Mouse (Mus musculus) spleen, postnatal 10 days (tissue): Measurements from ENCODE around the gene Fnip2.
A peak's percentile ranks its signal among the peaks of the same experiment; 100 is the strongest.
"Not testable (repeated sequence)": the region's sequence is repeated elsewhere in the genome, so short reads cannot be mapped to it uniquely, and the experiment has no call there.

Source experiments
- DNase-seq, 2 experiments: peaks; one replicate each; pipeline ENCODE4 v3.0.0; 2021 to 2022; ENCODE audit warnings: low spot score in 2 of 2

The Fnip2 gene

DNA sequence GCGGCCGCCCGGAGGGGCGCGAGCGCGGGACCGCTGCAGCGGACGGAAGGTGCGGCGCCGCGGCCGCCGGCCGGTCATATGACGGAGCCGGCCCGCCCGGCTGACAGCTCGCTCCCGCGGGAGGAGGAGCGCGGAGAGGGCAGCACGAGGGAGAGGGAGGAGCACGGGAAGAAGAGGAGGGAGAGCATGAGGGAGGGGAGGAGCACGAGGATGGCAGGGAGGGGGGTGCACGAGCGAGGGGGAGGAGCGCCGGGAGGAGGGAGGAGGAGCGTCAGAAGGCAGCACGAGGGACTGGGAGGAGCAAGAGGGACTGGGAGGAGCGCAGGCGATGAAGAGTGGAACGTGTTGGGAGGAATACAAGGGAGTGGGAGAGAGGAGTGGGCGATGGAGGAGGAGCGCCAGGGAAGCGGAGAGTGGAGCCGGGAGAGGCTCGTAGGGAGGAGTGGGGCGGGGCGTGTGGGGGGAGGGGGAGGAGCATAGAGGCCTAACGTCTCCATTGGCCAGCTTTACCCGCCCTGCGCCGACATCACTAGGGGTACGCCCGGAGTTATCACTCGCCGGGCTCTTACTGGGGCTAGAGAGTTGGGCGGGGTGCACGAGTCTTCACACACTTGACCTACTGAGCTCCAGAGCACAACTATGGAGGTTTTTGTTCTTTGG lies at the start of gene Fnip2:
Fnip2 (minus strand) TSS at position 94 of the 660 bp plus-strand sequence.
- DNase-seq = peak; percentile 87 to 89

DNA sequence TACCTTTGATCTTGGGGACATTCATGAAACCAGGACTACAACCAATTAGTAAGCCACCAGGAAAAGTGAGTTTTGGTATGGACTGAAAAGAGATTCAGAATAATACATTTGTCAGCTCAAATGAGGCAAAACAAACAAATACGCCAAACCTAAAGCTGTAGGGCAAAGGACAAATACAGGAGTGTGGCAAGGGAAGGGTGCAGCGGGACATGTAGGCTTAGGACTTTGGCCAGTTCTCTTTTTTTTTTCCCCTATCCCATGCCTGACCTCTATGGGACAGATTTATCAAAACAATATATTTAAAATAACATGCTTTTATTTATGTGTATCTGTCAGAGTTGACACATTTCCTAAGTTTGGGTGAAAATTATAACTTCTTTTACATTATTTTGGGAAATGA lies 42.3 kb upstream of the Fnip2 start:
- DNase-seq = no peak

DNA sequence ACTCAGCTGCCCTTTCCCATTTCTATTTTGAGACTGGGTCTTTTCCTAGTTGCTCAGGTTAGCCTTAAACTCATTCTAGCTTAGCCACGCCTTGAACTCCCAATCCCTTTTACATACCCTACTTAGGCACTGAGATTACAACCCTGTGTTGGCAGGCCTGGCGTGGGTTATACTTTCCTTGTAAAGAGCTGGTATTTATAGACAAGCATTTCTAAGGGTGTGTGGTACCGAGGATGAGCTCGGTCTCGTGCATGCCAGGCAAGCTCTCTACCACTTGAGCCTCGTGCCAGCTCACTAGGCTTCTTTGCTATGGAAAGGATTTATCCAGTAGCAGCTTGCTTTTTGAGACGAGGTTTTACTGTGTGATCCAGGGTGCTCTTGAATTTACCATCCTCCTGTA lies 27.9 kb upstream of the Fnip2 start:
- no peak for DNase-seq

DNA sequence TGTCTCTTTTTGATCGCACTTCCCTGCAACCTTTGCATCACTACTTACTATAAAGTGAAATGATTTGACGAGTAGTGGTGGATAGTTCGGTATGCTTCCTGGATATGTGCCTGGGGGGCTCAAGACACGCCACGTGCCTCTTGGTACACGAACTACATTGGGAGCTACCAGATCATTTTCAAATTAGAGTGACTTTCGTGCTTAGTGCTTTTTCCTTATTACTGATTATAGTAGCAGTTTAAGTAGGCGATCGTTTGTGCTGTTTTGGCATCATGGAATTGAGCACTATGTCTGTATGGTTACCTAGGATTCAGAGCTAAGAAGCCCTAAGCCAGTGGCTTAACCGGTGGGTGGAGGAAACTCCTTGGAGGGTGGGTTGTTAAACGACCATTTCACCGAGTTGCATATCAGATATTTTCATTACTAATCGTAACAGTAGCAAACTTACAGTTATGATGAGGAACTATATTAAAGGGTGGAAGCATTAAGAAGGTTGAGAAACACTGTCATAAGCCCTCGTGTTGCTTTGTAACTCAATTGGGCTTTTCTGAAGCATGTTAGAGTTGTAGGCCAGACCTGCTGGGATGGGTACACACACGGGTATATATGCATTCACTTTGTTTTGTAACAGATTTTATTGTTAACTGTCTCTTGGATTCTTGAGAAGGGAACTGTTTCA lies 24.3 kb upstream of the Fnip2 start:
- no peak for DNase-seq

DNA sequence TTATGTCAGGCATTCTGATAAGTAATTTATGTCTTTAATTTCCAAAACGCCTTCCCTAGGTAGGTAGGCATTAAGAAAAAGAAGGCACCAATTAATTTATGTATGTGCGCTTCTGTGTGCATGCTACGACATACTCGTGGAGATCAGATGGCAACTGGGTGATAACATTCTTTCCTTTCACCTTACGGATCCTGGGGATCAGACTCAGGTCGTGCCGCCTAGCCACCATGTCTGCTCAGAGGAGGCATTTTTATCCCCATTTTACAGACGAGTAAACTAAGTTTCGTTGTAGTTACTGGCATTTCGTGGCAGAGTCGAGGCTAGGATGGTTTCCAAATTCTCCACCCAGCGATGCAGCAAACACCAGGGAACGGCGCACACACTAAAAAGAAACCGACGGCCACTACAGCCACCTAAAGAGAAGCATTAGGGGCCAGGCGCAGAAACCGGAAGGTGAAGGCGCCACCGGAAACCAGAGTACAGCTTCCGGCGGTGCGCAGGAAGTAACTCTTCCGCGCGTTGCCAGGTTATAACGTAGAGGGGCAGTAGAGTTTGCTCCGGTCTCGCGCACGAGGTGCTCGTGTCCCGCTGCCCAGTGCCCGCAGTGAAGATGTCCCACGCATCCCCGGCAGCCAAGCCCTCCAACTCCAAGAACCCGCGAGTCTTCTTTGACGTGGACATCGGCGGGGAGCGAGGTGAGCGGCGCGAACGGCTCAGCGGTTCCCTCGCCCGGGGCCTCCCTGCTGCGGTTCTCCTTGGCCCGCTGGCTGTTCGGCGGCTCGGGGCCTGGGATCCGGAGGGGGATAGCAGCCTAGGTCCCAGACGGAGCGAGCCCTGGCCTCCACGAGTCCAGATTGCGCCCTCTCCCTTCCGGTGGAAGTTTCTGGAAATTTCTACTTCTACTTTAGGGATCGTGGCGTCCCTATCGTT lies 23.5 kb upstream of the Fnip2 start, which contains the start of gene Ppid:
Ppid (plus strand) TSS at position 480 of the 930 bp plus-strand sequence.
- DNase-seq = peak; percentile 71 to 84

DNA sequence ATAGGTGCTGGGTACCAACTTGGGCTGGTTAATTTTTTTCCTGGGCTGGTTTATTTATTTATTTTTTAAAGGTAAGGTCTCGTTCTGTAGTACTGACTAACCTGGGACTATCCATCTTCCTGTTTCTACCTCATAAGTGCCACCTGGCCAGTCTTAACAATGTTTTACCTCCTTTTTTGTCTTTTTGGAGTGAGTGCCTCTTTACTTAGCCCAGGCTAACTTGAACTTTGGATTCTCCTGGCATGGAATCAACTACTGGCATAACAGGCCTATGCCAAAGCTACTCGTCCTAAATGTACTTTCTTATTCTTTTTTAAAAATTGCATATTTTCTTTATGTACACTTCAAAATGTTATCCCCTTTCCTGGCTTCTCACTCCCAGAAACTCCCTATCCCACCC lies 22.1 kb upstream of the Fnip2 start:
- no peak for DNase-seq

DNA sequence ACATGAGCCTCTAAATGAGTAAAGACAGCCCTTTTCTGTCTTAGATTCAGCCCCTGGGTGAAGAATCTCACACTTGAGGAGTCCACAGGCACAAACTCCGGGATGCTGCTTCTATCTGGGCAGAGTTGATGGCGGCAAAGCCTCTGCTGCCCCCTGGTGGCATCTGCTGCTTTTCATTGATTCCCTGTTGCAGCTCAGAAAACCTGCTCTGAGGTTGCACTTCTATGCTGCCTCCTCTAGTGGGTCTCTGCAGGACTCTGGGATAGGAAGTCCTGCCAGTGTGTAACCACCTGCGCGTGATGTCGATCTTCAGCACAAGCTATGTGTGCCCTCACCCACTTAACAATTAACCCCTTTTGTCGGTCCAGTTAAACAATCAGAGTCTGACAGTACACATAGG lies 19.2 kb upstream of the Fnip2 start:
- DNase-seq = peak; percentile 89 to 92

DNA sequence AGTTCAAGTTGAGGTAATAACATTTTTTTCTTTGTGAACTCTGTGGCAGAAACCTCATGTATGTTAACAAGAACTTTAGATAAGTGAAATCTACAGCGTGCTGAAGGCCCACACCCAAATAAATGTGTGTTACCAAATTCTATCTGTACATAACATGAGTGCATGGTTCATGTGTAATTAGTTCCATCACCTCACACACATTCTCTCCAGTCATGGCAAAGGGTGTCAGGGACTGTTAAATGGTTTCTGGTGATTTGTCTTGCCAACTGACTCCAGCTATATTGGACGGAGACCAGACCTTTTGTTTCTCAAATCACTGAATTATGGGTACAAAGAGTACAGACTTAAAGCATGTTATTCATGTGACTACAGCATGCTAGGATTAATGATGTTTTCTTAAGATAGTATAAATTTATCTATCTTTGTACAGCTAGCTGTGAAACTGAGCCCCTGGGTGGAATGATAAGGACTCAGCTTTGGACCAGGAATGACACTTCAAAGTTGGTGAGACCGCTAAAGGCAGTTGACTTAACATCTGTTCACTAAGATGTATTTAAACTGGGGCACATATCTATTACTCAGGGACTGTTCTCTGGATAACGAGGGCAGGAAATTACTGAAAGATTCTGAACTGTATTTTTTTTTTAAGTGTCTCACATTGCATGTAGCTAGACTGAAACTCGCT lies 12.4 kb upstream of the Fnip2 start:
- DNase-seq = no peak

DNA sequence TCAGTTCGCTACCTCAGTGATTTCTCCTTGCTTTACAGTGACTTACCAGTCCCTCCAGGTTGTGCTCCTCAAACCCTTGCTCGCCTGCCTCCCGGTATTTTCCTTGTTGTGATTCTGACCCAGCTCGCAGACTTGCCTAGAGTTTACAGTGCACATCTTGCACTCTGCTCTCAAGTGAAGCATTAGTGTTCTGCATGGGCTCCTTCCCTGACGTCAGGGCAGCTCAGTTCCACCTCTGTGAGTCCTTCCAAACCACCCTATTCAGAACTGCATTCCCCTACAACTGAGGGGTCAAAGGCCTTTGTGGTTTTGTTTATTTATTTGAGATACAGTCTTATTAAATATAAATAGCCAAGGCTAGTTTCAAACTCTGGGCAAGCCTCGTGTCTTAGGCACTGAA lies 10.6 kb upstream of the Fnip2 start:
- no peak for DNase-seq

DNA sequence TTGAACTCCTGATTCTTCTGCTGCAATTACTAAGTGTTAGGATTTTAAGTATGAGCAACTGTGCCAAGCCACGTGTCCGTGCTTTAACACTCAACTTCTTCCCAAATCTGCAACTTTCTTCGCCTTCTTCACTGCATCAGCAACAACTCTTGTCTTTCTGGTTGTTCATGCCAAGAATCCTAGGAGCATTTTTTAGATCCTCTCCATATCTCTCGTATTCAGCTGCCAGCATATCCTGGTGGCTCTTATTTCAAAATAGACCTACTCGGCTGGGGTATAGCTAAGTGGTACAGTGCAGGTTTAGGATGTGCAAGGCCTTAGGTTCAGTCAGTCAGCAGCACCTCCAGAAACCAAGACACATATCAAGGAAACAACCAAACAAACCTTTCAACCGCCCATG lies 10.0 kb upstream of the Fnip2 start:
- no peak for DNase-seq

DNA sequence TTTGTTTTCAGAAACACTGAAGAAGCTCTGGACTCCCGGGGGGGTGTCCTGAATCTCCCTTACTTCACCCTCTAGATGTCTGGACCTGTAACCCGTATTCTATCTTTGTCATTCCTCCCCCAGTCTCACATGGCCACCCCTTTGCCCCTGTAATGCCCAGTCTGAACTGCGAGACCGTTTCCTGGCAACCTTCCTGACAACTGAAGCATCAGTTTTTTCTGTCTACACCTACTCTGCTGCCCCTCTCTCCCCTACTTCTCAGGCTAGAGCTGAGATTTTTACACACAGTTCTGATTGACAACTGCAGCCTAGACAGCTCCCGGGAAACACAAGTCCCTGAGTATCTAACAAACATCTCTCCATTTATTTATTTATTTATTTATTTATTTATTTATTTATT lies 9.3 kb upstream of the Fnip2 start:
- DNase-seq = no peak

DNA sequence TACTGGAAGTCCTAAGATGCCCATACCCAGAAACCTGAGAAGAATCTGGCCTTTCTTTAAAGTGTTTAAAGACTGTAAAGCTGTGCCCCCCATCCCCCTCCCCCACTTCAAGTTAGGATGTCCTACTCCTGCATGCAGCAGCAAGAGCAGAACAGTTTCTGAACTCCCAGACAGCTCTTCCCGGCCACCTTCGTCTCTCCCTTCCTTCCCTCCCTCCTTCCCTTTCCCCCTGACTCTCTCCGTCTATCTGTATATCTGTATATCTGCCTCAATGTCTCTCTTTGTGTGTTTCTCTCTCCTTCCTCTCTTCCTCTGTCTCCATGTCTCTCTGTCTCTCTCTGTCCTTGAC lies 8.8 kb upstream of the Fnip2 start:
- DNase-seq = no peak

DNA sequence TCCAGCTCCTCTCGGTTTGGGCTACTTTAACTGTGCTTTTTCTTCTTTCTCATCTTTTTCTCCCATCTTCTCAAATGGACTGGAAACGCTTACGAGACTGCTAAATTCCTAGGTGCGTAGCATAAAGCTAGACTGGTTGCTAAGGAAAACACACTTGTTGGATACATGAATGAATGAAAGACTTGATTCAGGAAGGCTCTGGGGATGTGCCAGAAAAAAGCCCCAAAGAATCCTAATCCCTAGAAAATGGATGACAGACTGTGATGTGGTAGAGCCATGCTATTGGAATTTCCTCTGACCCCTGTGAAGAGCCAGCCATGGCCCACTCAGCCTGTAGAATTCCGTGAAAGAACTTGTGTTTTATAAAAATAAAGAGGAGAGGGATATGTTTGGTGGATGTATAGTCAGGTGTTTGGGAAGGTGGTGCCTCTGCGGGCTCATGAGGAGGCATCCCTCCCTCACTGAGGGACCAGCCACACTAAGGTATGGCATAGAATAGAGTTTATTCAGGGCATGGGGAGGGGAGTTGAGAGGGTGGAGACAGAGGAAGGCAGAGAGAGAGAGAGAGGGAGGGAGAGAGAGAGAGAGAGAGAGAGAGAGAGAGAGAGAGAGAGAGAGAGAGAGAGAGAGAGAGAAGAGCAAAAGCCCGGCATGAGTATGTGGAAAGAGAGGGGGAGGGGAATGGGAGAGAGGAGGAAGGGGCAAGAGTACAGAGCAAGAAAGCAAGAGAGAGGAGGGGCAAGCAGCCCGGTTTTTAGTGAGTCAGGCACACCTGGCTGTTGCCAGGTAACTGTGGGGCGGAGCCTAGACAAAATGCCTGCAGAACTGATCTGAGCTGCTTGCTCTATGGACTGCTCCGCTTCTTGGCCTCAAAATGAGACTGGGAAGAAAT lies 8.2 kb upstream of the Fnip2 start:
- no peak for DNase-seq

DNA sequence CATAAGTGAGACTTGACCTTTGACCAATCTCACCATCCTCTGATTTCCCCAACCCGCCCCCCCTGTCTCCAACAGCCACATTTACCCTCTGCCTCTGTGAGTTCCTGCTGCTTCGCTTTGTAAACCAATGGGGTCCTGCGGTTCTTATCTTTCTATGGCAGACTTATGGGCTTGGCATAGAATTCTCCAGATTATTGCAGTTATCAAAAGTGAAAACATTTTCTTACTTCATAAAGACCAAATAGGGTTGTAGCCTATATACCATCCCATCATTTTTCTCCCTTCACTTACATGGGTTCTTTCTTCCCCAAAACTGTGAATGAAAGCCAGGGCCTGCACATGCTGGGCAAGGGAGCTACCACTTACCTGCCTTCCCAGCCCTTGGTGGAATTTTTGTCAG lies 6.7 kb upstream of the Fnip2 start:
- DNase-seq = no peak

DNA sequence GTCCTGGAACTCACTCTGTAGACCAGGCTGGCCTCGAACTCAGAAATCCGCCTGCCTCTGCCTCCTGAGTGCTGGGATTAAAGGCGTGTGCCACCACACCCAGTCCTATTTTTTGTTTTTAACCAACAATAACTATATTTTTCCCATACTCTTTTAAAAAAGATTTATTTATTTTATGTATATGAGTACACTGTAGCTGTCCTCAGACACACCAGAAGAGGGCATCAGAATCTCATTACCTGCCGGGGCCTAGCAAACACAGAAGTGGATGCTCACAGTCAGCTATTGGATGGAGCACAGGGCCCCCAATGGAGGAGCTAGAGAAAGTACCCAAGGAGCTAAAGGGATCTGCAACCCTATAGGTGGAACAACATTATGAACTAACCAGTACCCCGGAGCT lies 5.8 kb upstream of the Fnip2 start:
- not testable (repeated sequence) for DNase-seq

DNA sequence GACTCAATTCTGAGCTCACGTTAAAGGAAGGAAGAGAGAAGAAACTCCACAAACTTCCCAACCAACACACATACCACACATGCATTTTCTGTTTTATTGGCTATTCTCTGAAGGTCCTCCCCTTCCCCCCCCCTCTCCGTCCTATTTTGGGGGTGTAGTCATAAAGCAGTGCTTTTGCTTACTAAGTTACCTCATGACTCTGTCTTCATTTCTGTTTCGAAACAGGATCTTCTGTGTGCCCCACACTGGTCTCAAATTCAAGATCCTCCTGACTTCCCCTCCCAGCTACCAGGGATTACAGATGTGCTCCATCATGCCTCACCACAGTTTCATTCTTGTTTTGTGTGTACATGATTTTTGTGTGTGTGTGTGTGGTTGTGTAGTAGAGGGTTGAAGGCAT lies 4.8 kb upstream of the Fnip2 start:
- no peak for DNase-seq

DNA sequence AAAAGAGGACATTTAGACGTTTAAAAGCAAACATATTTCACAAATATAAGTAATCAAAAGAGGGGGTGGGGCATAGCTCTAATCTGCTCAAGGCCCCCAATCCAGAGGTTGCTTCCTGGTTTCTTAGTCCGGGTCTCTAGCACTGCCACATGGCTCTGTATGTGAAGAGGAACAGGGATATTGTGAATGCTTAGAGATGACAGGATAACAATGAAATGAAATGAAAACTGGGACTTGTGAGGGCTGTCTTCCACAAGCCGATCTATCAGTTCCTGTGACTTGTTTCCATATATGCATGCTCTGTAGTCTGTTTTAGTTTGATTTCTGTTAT lies 1.7 kb upstream of the Fnip2 start:
- no peak for DNase-seq

DNA sequence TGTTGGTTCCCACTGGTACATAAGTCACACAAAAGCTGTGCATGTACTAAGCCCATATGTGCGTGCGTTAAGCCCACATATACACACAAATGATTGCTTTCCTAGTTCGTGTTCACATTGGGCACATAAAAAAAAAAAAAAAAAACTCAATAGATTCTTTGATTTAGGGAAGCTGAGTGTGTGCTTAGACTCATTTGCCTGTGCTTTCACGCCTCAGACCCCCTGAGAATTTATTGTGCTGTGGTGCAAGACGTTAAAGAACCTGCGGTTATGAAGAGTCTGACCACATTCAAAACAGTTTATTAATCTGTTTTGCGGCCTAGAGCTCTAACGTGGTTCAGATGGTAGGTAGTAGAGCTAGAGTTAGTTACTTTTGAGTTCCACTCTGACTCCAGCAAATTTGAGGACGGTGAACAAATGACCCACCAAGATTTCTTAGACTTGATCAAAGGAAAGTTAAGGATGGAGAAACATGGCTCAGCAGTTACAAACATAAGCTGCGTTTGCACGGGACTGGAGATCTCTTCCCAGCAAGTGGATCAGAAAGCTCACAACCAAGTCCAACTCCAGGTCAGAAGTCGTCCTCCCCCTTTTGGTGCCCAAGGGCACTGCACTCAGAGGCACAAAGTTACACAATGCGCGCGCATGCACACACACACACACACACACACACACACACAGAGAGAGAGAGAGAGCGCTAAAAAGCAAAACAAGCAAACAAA lies 1.2 kb upstream of the Fnip2 start:
- peak in 1 of 2 experiments; percentile 42 for DNase-seq

DNA sequence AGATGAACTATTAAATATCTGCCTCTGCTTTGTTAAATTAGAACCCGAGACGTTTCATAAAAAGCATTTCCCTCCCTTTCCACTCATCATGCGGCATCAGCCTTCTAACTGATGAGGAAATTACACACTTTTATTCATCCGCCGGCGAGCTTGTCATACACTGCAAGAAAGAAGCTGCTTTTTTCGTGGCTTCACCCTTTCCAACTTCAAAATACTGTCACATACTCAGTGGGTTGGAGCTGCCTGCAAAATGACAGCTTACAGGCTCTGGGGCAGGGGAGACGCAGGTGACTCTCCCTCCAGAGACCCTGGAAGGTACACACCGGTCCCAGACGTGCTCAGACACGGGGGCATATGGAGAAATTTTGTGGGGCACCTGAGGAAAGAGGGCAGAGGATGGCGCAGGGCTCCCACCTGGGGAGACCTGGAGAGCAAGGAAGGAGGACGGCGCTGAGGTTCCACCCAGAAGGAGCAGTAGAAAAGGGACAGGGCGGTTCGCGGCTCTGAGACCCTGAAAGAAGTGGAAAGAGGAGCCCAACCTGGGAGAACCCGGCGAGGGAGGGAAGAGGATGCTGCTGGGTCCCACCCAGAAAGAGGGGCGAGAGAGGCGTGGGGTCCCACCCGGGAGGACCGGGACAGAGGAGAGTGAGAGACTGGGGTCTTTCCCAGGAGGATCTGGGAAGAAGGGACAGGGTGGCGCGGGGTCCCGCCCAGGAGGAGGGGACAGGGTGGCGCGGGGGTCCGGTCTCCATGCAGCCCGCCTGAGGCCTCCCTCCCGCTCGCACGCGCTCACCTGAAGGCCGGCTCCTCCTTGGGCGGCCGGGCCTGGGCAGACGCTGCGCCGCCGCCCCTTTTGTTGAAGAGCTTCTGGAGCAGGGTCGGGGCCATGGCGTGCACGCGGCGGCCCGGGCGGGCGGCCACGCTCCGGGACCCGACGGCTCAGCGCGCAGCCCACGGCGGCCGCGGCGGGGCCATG lies 592 bp downstream of the Fnip2 start:
- peak; percentile 64 to 67 for DNase-seq
